Mouse (Mus musculus) midbrain, postnatal 0 days (tissue): ENCODE measurements around the gene Zc3h12c. TPM values are rescaled to one million over a fixed set of nuclear protein-coding genes. Genes with fewer than 3 reads are reported as not detected.

Source experiments
- ATAC-seq: fragments of 200-750 bp; cut with Nextera tagmentation; 2 replicates; pipeline ENCODE4 v1.8.0; 2017; ENCODE audit warnings: moderate number of reproducible peaks, mild to moderate bottlenecking, moderate TSS enrichment, moderate library complexity; ENCODE audit not compliant: low FRiP score
- DNase-seq: peaks from one replicate; pipeline ENCODE4 v3.0.0-alpha.2; 2015; ENCODE audit warnings: low spot score
- H3K27ac ChIP-seq: fragments of 300-500 bp; sonication (generic); 2 replicates; pipeline ENCODE4 v1.5.1; 2014; ENCODE audit warnings: low read depth, mild to moderate bottlenecking, low read length, mixed read lengths
- H3K27me3 ChIP-seq: fragments of 300-500 bp; sonication (generic); 2 replicates; pipeline ENCODE4 v1.6.1; 2014; ENCODE audit warnings: low read length, control low read depth, mixed read lengths; ENCODE audit not compliant: insufficient read depth
- H3K36me3 ChIP-seq: fragments of 300-500 bp; sonication (generic); 2 replicates; pipeline ENCODE4 v1.6.1; 2014; ENCODE audit warnings: low read length, control low read depth, mixed read lengths; ENCODE audit not compliant: insufficient read depth
- H3K4me1 ChIP-seq: fragments of 300-500 bp; sonication (generic); 2 replicates; pipeline ENCODE4 v1.6.1; 2014; ENCODE audit warnings: mild to moderate bottlenecking, control low read depth, antibody characterized with exemption, low read length, mixed read lengths; ENCODE audit not compliant: insufficient read depth
- H3K4me2 ChIP-seq: fragments of 300-500 bp; sonication (generic); 2 replicates; pipeline ENCODE4 v1.6.1; 2014; ENCODE audit warnings: low read depth, mild to moderate bottlenecking, low read length, mixed read lengths; ENCODE audit not compliant: poor library complexity, severe bottlenecking
- H3K4me3 ChIP-seq: fragments of 300-500 bp; sonication (generic); 2 replicates; pipeline ENCODE4 v1.5.1; 2014; ENCODE audit warnings: low read depth, mild to moderate bottlenecking, low read length, moderate library complexity
- H3K9ac ChIP-seq: fragments of 300-500 bp; sonication (generic); replicated peaks from 2 replicates; pipeline ENCODE4 v1.6.1; 2014; ENCODE audit warnings: mild to moderate bottlenecking, low read length, moderate library complexity, mixed read lengths; ENCODE audit not compliant: poor library complexity, severe bottlenecking
- H3K9me3 ChIP-seq: fragments of 300-500 bp; sonication (generic); 2 replicates; pipeline ENCODE4 v1.6.1; 2016; ENCODE audit warnings: low read length, control low read depth
- CTCF ChIP-seq: IDR thresholded peaks from 2 replicates; pipeline ENCODE4 v1.5.1; 2016; ENCODE audit warnings: antibody characterized with exemption, mild to moderate bottlenecking
- WGBS: fragments of 180-500 bp; shearing (Covaris S2); extraction: QIAGEN DNeasy Blood & Tissue Kit; methylation state at CpG from one replicate; pipeline ENCODE4 v1.1.7; 2014; 5-methylcytosine and 5-hydroxymethylcytosine counted together
- polyA plus RNA-seq: library from polyadenylated mRNA; unstranded; fragments of >200 nt; fragmentation: Nextera tagmentation; extraction: Ambion mirVana; gene quantifications from 2 replicates; pipeline ENCODE4 v1.2.1, GENCODE M21; 2015
- total RNA-seq: library from RNA; depleted of rRNA; stranded (reverse); fragments of >200 nt; gene quantifications from 2 replicates; pipeline ENCODE4 v1.2.3, GENCODE M21; 2014

Zc3h12c gene
- total and polyA plus RNA-seq, 2 experiments from 2014 or later, result 3.4 to 13.4 TPM

DNA sequence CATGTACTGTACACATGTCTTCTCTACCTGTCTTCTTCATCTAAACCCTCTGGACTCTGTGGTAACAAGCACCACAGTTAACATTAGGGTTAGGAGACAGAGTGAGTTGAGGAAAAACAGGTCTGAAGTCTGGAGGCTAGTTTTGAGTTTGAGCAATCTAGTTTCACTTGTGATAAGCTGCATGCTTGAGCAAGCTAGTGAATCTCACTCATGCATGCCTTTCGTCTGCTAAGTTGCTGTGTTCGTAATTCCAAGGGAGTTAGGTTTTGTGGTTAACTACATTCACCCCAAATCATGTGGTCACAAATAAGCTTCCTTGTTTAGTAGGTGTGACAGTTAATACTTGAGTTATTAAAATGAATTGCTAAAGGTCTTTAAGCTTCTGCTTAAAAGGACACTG is 13.0 kb upstream of the Zc3h12c start:
- ATAC-seq, result no peak
- H3K9ac ChIP-seq, result no peak overlapping the region
- no peak overlapping the region for H3K27ac ChIP-seq
- H3K4me1 ChIP-seq, result no peaks in the 10 kb centered on the region
- no peak for DNase-seq
- H3K36me3 ChIP-seq, result no peaks in the 10 kb centered on the region
- TF ChIP-seq CTCF, result no peak
- H3K27me3 ChIP-seq, result no peaks in the 10 kb centered on the region
- no peak overlapping the region for H3K4me2 ChIP-seq
- WGBS, result 74% methylated on average over 2 of the region's 2 CpGs
- H3K9me3 ChIP-seq, result no peaks in the 10 kb centered on the region
- H3K4me3 ChIP-seq, result no peak overlapping the region

DNA sequence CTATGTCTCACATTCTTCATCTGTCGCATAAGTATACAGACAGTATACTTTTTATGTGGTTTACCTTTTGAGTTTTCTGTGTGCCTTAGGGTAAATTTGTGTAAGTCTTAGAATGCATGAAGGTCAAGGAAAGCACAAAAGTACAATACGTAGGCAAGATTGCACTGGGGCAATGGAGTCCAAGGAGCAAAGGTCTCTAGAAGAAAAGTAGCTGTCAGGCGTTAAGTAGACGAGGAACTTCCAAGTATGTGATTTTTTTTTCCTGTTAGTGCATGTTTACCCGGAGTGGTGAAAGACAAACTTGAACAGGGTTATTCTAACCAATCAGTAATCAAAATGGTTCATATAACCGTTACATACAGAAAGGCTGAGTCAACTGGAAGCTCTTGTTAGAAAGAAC is 12.5 kb upstream of the Zc3h12c start:
- no peaks in the 10 kb centered on the region for H3K4me1 ChIP-seq
- H3K9ac ChIP-seq, result no peak overlapping the region
- no peaks in the 10 kb centered on the region for H3K9me3 ChIP-seq
- TF ChIP-seq CTCF, result no peak
- ATAC-seq, result no peak
- H3K27me3 ChIP-seq, result no peaks in the 10 kb centered on the region
- no peak overlapping the region for H3K4me2 ChIP-seq
- no peak overlapping the region for H3K4me3 ChIP-seq
- H3K36me3 ChIP-seq, result no peaks in the 10 kb centered on the region
- no peak for DNase-seq
- H3K27ac ChIP-seq, result no peak overlapping the region
- 90% methylated on average over 6 of the region's 6 CpGs for WGBS

DNA sequence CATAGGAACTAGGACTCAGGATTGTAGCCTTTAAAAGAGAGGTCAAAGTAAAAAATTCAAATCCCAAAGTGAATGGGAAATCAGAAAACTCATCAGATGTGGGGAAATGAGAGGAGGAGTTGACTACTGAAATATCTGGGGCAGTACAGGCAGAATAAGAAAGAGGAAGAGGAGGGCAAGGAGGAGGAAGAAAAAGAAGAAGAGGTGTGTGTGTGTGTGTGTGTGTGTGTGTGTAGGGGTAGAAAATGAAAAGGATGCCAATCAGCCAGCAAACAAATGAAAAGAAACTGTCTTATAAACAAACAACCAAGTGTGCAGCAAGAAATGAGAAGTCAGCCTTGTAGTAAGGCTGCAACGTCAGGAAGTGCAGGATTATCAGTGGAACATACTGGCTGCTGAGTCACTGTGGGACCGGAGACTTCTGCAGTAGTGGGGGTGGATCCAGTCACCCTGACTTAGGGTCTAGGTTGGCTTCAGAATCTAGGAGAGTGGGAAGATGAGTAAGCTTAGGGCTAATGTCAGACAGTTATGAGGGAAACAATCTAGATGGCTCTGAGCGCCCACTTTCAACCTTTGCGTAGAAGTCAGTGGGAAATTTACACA is 7.0 kb upstream of the Zc3h12c start:
- Histone ChIP-seq H3K27ac (no peak overlapping the region), H3K27me3 (no peaks in the 10 kb centered on the region), H3K36me3 (no peaks in the 10 kb centered on the region), H3K9ac (no peak overlapping the region), H3K4me1 (no peaks in the 10 kb centered on the region), H3K9me3 (no peaks in the 10 kb centered on the region), H3K4me3 (no peak overlapping the region), H3K4me2 (no peak overlapping the region)
- no peak for TF ChIP-seq CTCF
- ATAC-seq, result no peak
- 90% methylated on average over 4 of the region's 4 CpGs for WGBS
- DNase-seq, result no peak

DNA sequence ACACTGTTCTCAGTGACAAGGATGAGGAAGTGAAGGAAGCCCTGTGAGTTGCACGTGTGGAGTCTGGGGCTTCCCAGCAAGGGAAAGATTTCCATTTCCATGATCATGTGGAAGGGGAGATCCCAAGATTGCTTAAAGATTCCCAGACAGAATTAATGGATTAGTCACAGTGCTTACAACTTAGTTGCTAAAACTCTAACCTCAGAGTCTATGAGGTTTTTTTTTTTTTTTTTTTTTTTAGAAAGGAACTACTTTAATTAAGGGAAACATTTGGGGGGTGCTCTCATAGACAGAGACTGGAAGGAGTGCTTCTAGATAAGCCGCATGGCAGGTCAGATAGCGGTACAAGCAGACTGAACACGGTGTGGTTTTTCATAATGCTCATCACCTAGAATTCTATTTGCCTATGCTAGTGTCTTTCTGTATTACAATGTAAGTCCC is 6.3 kb upstream of the Zc3h12c start:
- Histone ChIP-seq H3K27ac (no peak overlapping the region), H3K9me3 (no peaks in the 10 kb centered on the region), H3K4me2 (no peak overlapping the region), H3K4me1 (no peaks in the 10 kb centered on the region), H3K36me3 (no peaks in the 10 kb centered on the region), H3K9ac (no peak overlapping the region), H3K27me3 (no peaks in the 10 kb centered on the region), H3K4me3 (no peak overlapping the region)
- WGBS, result 81% methylated on average over 4 of the region's 4 CpGs
- no peak for ATAC-seq
- no peak for TF ChIP-seq CTCF
- DNase-seq, result no peak

DNA sequence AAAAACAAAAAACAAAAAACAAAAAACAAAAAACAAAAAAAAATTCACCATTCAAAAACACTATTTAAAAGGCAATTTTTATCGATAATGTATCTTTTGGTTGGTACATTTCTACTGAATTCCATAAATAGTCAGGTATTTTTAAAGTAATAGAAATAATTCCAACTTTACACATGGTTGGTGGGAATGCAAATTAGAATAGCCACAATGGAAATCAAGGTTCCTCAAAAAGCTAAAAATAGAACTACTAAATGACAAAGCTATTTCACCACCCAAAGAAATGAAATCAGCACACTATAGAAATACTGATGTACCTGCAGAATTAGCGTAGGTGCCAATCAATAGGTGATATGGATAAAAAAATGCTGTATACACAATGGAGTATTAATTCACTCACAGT is 5.6 kb upstream of the Zc3h12c start:
- Histone ChIP-seq H3K9ac (no peak overlapping the region), H3K4me3 (no peak overlapping the region), H3K27ac (no peak overlapping the region), H3K9me3 (no peaks in the 10 kb centered on the region), H3K4me2 (no peak overlapping the region), H3K36me3 (no peaks in the 10 kb centered on the region), H3K4me1 (no peaks in the 10 kb centered on the region), H3K27me3 (no peaks in the 10 kb centered on the region)
- DNase-seq (no peak), ATAC-seq (no peak)
- 95% methylated on average over 2 of the region's 2 CpGs for WGBS
- no peak for TF ChIP-seq CTCF

DNA sequence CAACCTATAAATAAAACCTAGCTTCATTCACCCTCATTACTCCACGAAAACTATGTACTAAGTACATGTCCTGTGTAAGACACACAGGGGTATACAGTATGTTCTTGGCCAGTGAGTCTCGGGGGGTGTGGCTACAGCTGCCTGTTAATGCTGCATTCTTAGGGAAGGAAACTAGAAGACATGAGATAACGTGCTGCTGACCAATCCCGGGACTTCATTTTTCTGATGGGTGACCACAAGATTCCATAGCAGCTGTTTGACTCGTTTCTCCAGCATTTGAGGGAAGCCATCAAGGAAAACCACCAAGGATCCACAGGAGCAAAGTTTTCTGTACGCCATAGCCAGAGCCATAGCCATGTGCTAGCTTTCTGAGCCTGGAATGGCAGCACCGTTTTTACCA is 4.2 kb upstream of the Zc3h12c start:
- Histone ChIP-seq H3K4me1 (no peaks in the 10 kb centered on the region), H3K4me3 (no peak overlapping the region), H3K36me3 (no peaks in the 10 kb centered on the region), H3K9ac (no peak overlapping the region), H3K4me2 (no peak overlapping the region), H3K9me3 (no peaks in the 10 kb centered on the region), H3K27me3 (no peaks in the 10 kb centered on the region), H3K27ac (no peak overlapping the region)
- ATAC-seq, result no peak
- DNase-seq, result no peak
- TF ChIP-seq CTCF, result no peak
- WGBS, result 75% methylated on average over 7 of the region's 7 CpGs
